Mouse (Mus musculus): ENCODE measurements around the gene Tmem208. TPM values are rescaled to one million over a fixed set of nuclear protein-coding genes. Genes with fewer than 3 reads are reported as not detected.

Tmem208 gene
- polyA plus RNA-seq, 1 experiment = 3.4 TPM

GRCm38 (mm10) chr8:105313622-105314402 lies 12.3 kb upstream of the Tmem208 start:
- Histone ChIP-seq H3K9me3 (ENCODE audit: control insufficient read depth, low read length) (peaks cover 3% of the 10 kb centered on the region), H3K4me3 (replicated peaks) (peak overlapping the region; percentile 16), H3K4me1 (ENCODE audit: control insufficient read depth) (peaks cover 82% of the 10 kb centered on the region), H3K27me3 (ENCODE audit: control insufficient read depth) (no peaks in the 10 kb centered on the region), H3K36me3 (ENCODE audit: control insufficient read depth) (peaks cover 100% of the 10 kb centered on the region)
- no peak for TF ChIP-seq GATA1 (IDR thresholded peaks at IDR 0.05; ENCODE audit: low read length)
- no peak for TF ChIP-seq TAL1 (IDR thresholded peaks at IDR 0.05; ENCODE audit: low read length)

- H3K36me3 ChIP-seq (ENCODE audit: control insufficient read depth) = peaks cover 100% of the 10 kb centered on the region
- H3K9me3 ChIP-seq (ENCODE audit: control insufficient read depth, low read length) = peaks cover 3% of the 10 kb centered on the region
- TF ChIP-seq TAL1 (IDR thresholded peaks at IDR 0.05; ENCODE audit: low read length) = no peak
- TF ChIP-seq GATA1 (IDR thresholded peaks at IDR 0.05; ENCODE audit: low read length) = no peak
- no peaks in the 10 kb centered on the region for H3K27me3 ChIP-seq (ENCODE audit: control insufficient read depth)
- peaks cover 87% of the 10 kb centered on the region for H3K4me1 ChIP-seq (ENCODE audit: control insufficient read depth)
- no peak overlapping the region for H3K4me3 ChIP-seq (replicated peaks)
Measured at GRCm38 (mm10) chr8:105315073-105315769, 10.9 kb upstream of the Tmem208 start.

- peaks cover 89% of the 10 kb centered on the region for H3K4me1 ChIP-seq (ENCODE audit: control insufficient read depth)
- no peak overlapping the region for H3K4me3 ChIP-seq (replicated peaks)
Measured at GRCm38 (mm10) chr8:105317941-105318340, 8.2 kb upstream of the Tmem208 start.

GRCm38 (mm10) chr8:105318662-105319190 lies 7.4 kb upstream of the Tmem208 start:
- Histone ChIP-seq H3K4me1 (ENCODE audit: control insufficient read depth) (peaks cover 89% of the 10 kb centered on the region), H3K4me3 (replicated peaks) (no peak overlapping the region), H3K27me3 (ENCODE audit: control insufficient read depth) (no peaks in the 10 kb centered on the region), H3K36me3 (ENCODE audit: control insufficient read depth) (peaks cover 97% of the 10 kb centered on the region), H3K9me3 (ENCODE audit: control insufficient read depth, low read length) (0 out of 2 replicates have a peak, but pooled peaks cover 2% of the 10 kb centered on the region)
- no peak for TF ChIP-seq GATA1 (IDR thresholded peaks at IDR 0.05; ENCODE audit: low read length)
- TF ChIP-seq TAL1 (IDR thresholded peaks at IDR 0.05; ENCODE audit: low read length) = no peak

More at GRCm38 (mm10) chr8:105317941-105318340, 8.2 kb upstream of the Tmem208 start:
- Histone ChIP-seq H3K27me3 (ENCODE audit: control insufficient read depth) (no peaks in the 10 kb centered on the region), H3K36me3 (ENCODE audit: control insufficient read depth) (peaks cover 99% of the 10 kb centered on the region), H3K9me3 (ENCODE audit: control insufficient read depth, low read length) (0 out of 2 replicates have a peak, but pooled peaks cover 2% of the 10 kb centered on the region)
- TF ChIP-seq GATA1 (IDR thresholded peaks at IDR 0.05; ENCODE audit: low read length) = no peak
- no peak for TF ChIP-seq TAL1 (IDR thresholded peaks at IDR 0.05; ENCODE audit: low read length)

GRCm38 (mm10) chr8:105323183-105323582 lies 3.0 kb upstream of the Tmem208 start:
- H3K9me3 ChIP-seq (ENCODE audit: control insufficient read depth, low read length) = 0 out of 2 replicates have a peak, but pooled peaks cover 2% of the 10 kb centered on the region
- H3K27me3 ChIP-seq (ENCODE audit: control insufficient read depth) = no peaks in the 10 kb centered on the region
- peaks cover 78% of the 10 kb centered on the region for H3K36me3 ChIP-seq (ENCODE audit: control insufficient read depth)
- H3K4me3 ChIP-seq (replicated peaks) = peak overlapping the region; percentile 85
- TF ChIP-seq TAL1 (IDR thresholded peaks at IDR 0.05; ENCODE audit: low read length) (peak; percentile 87), GATA1 (IDR thresholded peaks at IDR 0.05; ENCODE audit: low read length) (peak; percentile 86)
- H3K4me1 ChIP-seq (ENCODE audit: control insufficient read depth) = peaks cover 91% of the 10 kb centered on the region

GRCm38 (mm10) chr8:105325641-105326093 lies 487 bp upstream of the Tmem208 start:
- Histone ChIP-seq H3K36me3 (ENCODE audit: control insufficient read depth) (peaks cover 78% of the 10 kb centered on the region), H3K9me3 (ENCODE audit: control insufficient read depth, low read length) (0 out of 2 replicates have a peak, but pooled peaks cover under 1% of the 10 kb centered on the region), H3K27me3 (ENCODE audit: control insufficient read depth) (no peaks in the 10 kb centered on the region), H3K4me1 (ENCODE audit: control insufficient read depth) (peaks cover 78% of the 10 kb centered on the region), H3K4me3 (replicated peaks) (peak overlapping the region; percentile 85)
- TF ChIP-seq TAL1 (IDR thresholded peaks at IDR 0.05; ENCODE audit: low read length) = no peak
- no peak for TF ChIP-seq GATA1 (IDR thresholded peaks at IDR 0.05; ENCODE audit: low read length)

- peaks cover 78% of the 10 kb centered on the region for H3K36me3 ChIP-seq (ENCODE audit: control insufficient read depth)
Measured at GRCm38 (mm10) chr8:105326968-105327367, 814 bp downstream of the Tmem208 start.

GRCm38 (mm10) chr8:105330325-105330724 lies 4.2 kb downstream of the Tmem208 start:
- TF ChIP-seq GATA1 (IDR thresholded peaks at IDR 0.05; ENCODE audit: low read length) (no peak), TAL1 (IDR thresholded peaks at IDR 0.05; ENCODE audit: low read length) (no peak)
- Histone ChIP-seq H3K27me3 (ENCODE audit: control insufficient read depth) (no peaks in the 10 kb centered on the region), H3K9me3 (ENCODE audit: control insufficient read depth, low read length) (no peaks in the 10 kb centered on the region), H3K4me3 (replicated peaks) (no peak overlapping the region), H3K4me1 (ENCODE audit: control insufficient read depth) (peaks cover 34% of the 10 kb centered on the region), H3K36me3 (ENCODE audit: control insufficient read depth) (peaks cover 63% of the 10 kb centered on the region)

More at GRCm38 (mm10) chr8:105326968-105327367, 814 bp downstream of the Tmem208 start:
- no peaks in the 10 kb centered on the region for H3K27me3 ChIP-seq (ENCODE audit: control insufficient read depth)
- peak overlapping the region; percentile 85 for H3K4me3 ChIP-seq (replicated peaks)
- TF ChIP-seq GATA1 (IDR thresholded peaks at IDR 0.05; ENCODE audit: low read length) (peak; percentile 77), TAL1 (IDR thresholded peaks at IDR 0.05; ENCODE audit: low read length) (no peak)
- no peaks in the 10 kb centered on the region for H3K9me3 ChIP-seq (ENCODE audit: control insufficient read depth, low read length)
- peaks cover 67% of the 10 kb centered on the region for H3K4me1 ChIP-seq (ENCODE audit: control insufficient read depth)

- H3K27me3 ChIP-seq (ENCODE audit: control insufficient read depth) = no peaks in the 10 kb centered on the region
- peaks cover 69% of the 10 kb centered on the region for H3K36me3 ChIP-seq (ENCODE audit: control insufficient read depth)
- H3K4me3 ChIP-seq (replicated peaks) = no peak overlapping the region
- peaks cover 32% of the 10 kb centered on the region for H3K4me1 ChIP-seq (ENCODE audit: control insufficient read depth)
- peaks cover 3% of the 10 kb centered on the region for H3K9me3 ChIP-seq (ENCODE audit: control insufficient read depth, low read length)
- no peak for TF ChIP-seq TAL1 (IDR thresholded peaks at IDR 0.05; ENCODE audit: low read length)
- no peak for TF ChIP-seq GATA1 (IDR thresholded peaks at IDR 0.05; ENCODE audit: low read length)
Measured at GRCm38 (mm10) chr8:105331469-105331868, 5.3 kb downstream of the Tmem208 start.

Data from erythroblast, embryonic 14.5 days (primary cell).